Mouse (Mus musculus) megakaryocyte-erythroid progenitor cell, adult 5-6 weeks (primary cell): ENCODE measurements around the gene Map3k11. TPM values are rescaled to one million over a fixed set of nuclear protein-coding genes. Genes with fewer than 3 reads are reported as not detected.

Experiments
- ATAC-seq: replicated peaks from 2 replicates; pipeline ENCODE4 v1.8.0; 2016; ENCODE audit warnings: mild to moderate bottlenecking, inconsistent platforms; ENCODE audit not compliant: severe bottlenecking, poor library complexity, low FRiP score, low TSS enrichment
- total RNA-seq, 2 experiments: library from RNA; stranded (forward) in 1 of 2; stranded (reverse) in 1 of 2; fragments of 200-1000, 215-1000 nt in 1 of 2; fragments of >200 nt in 1 of 2; fragmentation: Nextera tagmentation in 1 of 2; gene quantifications; 2 replicates each; pipeline ENCODE4 v1.2.3; 2014 to 2017

The Map3k11 gene
- total RNA-seq, 2 experiments from 2014 or later: 10.9 to 17.8 TPM

DNA sequence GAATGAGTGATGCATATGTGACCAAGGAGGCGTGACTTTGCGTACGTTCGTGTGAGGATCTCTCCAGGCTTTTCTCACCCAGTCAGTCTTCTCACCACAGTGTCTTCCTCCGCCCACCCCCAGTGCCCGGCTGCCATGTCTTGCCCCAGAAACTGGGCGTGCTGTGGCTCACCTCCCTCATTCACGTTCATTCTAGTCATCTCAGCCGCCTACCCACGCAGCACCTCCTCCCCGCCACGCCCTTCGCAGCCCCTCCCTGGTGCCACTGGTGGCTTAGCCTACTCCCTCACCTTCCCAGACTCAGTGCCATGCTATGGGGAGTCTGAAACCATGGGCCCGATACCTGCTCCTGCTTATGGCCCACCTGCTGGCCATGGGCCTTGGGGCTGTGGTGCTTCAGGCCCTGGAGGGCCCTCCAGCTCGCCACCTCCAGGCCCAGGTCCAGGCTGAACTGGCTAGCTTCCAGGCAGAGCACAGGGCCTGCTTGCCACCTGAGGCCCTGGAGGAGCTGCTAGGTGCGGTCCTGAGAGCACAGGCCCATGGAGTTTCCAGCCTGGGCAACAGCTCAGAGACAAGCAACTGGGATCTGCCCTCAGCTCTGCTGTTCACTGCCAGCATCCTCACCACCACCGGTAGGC is 15.7 kb downstream of the Map3k11 start, which contains the start of gene Kcnk7:
TSS of gene Kcnk7 (plus strand) at position 205 of the 638 bp plus-strand sequence.
- peak; percentile 54 for ATAC-seq

DNA sequence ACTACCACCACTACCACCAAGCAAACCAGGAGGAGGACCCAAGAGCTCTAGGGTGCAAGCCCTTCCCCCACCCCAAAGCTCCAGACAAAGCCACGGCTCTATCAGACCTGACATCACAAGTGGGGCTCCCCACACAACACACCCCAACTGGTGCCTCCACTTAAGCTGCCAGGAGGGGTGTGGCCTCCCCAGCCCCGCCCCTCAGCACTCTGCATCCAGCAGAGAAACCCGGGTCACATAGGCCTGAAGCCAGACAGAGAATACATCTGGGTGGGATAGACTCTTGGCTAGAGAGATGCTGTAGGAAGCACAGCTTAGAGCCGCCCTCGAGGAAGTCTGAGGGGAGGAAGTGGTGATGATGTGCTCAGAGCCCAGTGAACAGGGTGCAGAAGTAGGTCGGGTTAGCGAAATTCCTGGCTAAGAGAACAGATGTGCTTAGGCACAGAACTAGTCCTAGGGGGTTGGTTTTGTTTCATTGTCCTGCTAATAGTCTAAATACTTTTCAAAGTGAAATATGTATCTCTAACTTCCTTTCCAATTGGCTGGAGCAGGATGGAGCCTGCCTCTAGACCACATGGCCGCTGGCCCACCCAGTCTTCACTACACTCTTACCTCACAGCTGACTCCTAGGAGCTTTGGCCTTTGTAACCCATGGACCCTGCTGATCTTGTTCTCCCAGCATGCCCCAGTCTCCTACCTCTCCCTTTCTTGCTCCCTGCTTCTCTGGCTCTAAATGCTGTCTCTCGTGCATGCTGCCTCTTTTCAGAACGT is 16.4 kb downstream of the Map3k11 start:
- peak; percentile 79 for ATAC-seq

DNA sequence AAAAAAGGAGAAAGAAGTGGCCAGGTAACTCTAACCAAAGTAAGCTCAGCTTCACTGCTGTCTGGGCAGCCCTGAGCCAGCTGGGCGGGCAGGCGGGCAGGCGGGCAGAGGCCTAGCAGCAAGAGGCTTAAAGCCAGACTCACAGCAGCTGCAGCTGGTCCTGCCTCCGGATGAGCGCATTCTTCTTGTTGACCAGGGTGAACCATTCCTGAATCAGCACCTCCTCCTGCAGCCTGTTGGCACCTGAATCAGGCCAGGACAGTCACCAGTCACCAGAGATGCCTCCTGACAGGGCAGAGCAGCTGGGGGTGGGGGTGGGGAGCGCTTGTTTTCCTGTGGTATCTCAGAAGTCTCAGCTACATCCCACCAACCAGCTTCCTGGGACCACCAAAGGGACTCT is 21.5 kb downstream of the Map3k11 start:
- ATAC-seq: no peak

DNA sequence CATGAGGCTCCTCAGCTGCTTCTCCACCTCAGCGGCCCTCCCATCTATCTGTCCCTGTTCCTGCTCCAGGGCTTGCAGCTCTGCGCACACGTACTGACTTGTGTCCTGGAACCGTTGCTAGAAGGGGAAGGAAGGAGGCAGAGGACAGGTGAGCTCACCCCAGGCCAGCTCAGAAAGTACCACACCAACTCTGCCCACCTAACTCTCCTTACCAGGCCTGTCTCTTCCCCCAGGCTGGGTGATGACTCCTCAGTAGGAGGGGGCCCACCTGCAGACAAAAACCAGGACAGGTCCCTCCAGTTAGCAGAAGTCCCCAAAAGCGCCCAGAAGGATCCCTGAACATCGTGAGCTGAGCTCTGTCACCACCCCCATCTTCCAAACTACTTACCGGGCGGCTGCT is 22.0 kb downstream of the Map3k11 start:
- no peak for ATAC-seq

DNA sequence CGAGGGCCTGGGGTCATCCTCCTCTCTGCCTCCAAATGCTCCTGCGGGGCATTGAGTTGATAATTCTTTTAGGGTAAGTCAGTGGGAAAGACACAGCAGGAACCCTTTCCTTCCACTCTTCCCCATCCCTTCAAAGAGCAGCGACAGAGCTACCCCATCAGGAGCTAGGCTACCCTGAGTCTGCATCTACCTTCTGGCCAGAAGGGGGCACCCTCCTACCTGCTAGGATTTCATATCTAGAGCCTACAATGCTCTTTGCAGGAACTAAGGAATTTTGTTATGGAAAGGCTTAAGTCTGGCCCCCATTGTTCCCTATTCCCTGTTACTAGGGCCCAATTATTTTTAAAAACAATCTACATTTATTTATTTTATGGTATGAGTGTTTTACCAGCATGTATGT is 22.7 kb downstream of the Map3k11 start:
- no peak for ATAC-seq

DNA sequence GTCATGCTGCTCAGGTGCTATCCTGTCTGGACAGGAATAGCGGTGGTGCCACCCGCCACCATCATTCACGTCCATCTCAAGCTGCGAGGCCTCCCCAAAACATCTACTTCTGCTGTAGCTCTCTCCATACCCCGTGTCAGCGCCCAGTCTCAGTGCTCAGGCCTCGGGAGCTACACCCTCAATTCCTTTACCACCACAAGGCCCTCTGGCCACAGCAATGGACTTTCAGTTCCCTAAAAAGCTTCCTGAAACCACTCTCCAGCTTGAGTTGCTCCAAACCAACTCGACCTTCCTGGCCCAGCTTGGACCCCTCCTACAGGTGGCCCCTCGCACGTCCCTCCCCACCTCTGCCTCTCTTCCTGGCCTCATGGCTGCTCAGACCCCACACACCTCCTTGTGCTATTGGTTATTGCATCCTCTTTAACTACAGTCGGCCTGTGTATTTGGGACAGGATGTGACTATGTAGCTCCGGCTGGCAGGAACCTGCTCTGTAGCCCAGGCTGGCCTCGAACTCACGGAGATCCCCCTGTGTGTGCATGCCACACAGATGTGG is 23.4 kb downstream of the Map3k11 start:
- ATAC-seq: no peak

DNA sequence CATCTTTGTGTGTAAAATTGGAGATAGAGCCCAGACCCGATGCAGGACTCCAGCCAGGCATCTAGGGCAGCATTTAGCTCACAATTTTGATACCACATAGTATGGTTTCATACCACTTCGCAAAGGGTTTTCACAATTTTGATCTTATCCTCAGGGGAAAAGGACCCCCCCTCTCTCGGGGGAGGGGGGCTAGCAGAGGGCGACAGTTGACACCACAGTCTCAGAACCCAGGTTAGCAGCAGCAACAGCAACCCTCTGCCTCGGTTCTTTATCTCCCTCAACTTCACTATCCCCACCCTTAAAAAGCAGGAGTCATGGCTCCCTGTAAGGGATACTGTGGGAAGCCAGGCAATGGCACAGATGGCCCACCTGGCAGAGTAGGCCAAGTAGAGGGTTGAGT is 24.7 kb downstream of the Map3k11 start:
- ATAC-seq: no peak

DNA sequence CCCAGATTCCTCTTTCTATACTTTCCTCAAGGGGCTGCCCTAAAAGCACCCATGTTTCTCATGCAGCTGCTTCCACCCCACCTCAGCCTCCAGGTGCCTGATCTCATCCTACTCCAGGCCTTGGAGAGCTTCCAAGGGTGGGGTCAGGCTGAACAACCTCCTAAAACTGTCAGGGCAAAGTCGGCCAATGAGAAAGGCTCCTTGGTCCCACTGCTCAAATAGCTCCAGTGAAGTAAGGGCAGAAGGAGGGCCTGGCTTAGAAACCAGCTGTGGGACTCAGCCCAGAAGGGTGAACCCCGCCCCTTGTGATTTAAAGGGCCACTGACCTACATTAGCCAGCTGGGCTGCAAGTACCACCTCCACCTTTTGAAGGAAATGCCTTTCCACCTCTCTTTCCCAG is 25.2 kb downstream of the Map3k11 start:
- peak; percentile 81 for ATAC-seq

DNA sequence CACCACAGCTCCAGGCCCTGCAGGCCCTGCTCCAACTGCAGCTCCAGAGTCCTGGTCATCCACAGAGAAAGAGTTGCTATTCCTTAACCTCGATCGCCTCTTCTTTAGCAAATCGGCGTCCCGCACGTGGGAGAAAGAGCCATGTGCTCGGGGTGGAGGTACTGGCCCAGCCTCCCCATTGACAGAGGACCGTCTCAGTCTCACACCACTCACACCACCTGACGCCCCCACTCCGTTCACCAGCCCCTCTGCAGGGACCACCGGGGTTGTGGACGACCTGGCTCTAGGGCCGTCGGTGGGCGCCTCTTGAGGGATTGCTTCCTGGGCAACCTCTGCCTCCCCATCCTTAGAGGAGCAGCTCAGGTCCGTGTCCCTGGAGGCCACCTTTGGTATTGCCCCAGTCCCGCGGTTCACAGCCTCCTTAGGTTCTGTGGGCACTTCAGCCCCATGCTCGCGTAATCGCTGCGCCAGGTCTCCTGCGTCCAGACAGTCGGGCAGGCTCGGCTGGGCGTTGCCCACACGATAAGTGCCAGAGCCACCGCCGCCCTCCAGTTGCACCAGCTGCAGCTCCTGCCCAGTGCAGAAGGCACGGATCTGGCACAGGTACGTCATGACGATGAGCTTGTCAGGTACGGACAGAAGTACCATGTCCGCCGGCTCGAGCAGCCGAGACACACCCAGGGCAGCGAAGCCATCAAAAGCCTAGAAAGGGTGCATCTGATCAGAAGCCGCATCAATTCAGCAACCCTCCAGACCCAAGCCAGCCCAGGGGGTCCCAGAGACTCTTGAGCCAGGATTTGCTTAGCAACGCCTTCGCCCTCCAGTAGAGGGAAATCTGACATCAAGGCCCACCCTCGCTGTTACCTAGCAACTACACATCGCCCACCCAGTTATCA is 27.5 kb downstream of the Map3k11 start:
- peak; percentile 66 for ATAC-seq

DNA sequence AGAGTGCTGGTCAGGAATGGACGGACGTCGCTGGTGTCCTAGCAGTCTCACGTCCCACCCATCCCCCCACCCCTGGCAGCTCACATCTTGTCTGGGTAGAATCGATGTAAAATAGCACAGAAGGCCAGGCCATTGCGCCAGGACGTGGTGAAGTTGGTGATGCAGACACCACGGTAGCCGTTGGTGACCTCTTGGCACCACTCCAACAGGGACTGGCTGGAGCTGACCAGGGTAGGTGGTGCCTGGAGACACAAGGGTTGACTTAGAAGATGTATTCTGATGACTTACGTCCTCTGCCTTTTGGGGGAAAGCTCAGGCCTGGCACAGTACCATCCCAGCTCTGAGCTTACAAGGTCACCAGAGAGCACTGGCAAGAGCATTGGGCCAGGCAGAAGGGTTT is 28.4 kb downstream of the Map3k11 start:
- ATAC-seq: no peak

DNA sequence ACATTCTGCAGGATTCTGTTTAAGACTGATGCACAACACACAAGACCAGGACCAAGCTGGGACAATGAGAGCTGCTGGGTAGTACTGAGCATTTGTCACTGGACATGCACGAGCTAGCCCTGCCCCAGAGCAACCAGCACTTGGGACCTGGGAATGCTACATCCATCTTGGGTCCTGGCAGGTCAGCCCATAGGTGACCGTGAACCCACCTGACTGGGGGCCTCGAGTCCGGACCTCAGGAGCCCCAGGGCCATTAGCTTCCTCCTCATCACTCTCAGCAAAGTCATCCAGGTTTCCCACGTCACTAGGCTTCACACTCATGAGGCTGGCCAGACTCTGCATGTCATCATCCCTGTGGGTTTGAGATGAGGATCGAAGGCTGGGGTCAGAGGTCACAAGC is 32.7 kb downstream of the Map3k11 start:
- no peak for ATAC-seq

DNA sequence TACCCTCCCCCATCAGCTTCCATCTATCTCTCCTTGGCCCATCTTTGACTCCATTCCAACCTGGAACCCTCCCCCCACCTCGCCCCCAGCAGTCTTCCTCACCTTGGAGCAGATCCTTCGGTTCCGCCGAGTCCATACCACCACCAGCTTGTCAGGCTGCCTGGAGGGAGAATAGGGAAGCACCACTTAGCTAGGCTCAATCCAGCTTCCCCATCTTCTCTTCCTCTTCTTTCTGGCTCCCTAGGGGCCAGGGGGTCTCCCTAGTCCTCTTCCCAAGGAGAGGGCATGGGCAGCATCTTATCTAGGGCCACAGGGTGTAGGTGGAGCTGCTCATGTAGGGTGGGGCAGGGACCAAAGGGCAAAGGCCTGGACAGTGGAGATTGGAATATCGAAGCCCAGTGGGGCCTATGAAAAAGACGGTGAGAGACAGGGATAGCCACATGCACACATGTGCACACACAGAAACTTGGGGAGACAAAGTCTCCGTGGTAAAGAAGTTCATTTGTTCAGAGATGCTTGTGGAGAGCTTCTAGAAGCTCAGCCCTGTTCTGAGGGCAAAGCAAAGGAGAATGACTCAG is 34.4 kb downstream of the Map3k11 start:
- no peak for ATAC-seq

DNA sequence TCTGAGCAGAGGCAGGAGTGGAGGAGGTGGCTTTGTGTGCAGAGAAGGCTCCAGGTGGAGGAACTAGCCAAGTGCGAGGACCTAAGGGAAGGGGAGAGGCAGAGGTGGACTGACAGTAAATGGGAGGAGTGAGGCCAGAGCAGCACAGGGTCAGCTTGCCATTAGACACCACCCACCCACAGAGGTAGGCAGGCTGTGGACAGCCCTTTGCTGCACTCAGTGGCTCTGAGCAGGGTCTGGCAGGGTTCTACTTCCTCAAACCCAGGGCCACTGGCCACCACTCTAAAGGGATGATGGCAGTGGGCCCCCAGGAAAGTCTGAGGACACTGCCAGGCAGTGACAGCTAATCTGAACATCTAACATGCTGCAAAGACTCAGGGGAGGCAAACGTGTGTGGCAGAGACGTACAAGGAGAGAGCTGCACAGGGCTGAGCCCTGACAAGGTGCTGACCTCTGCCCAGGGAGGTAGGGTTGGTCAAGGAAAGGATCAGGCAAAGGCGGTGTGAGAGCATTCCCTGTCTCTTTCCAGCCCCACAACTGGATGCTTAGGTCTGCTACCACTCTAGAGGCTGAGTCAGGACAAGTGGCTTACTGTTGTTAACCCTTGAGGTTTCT is 35.5 kb downstream of the Map3k11 start:
- no peak for ATAC-seq

DNA sequence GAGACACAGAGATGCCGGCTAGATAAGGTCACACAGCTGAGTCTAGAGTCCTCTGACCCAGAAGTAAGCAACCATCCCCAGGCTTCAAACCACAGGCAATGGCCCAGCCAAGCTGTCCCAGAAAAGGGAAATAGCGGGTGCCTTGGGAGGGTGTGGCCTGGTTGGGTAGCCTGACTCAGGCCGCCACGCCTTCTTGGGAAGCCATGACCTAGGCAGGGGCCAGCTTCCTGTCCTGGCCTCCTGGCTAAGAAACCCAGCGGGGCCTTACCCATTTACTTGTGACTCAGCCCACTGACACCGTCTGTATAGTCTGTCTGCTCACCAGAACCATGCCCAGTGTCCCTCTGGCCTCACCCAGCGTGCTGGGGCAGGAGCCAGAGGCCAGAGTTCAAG is 36.0 kb downstream of the Map3k11 start:
- peak; percentile 19 for ATAC-seq

DNA sequence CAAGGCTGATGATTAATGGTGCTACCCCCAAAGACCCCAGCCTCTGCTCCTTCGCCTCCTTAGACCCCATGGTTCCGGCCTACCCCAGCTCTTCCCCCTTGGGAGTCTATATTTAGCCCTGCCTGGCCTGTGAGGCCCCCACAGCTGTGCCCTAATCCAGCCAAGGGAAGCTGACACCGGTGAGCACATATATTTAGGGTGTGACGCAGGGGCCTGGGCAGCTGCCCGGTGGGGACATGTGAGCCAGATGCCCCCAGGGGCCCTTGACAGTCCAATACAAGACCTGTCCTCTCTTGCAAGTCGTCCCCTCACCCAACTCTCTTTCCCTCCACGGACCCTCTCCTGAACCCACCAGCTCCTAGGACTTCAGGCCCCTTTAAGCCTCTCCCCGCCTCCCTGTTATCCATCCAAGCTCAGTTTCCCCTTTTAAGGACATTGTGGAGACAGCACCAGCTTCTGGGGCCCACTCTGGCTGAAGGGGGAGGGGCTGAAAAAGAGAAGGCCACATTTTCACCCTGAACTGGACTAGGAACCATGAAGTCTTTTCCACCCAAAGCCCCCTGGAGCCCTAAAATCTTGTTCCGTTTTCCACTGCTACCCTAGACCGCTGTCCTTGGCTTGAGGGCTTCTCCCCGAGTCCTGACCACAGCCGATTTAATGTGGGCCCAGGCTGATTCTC is 36.6 kb downstream of the Map3k11 start:
- ATAC-seq: no peak

DNA sequence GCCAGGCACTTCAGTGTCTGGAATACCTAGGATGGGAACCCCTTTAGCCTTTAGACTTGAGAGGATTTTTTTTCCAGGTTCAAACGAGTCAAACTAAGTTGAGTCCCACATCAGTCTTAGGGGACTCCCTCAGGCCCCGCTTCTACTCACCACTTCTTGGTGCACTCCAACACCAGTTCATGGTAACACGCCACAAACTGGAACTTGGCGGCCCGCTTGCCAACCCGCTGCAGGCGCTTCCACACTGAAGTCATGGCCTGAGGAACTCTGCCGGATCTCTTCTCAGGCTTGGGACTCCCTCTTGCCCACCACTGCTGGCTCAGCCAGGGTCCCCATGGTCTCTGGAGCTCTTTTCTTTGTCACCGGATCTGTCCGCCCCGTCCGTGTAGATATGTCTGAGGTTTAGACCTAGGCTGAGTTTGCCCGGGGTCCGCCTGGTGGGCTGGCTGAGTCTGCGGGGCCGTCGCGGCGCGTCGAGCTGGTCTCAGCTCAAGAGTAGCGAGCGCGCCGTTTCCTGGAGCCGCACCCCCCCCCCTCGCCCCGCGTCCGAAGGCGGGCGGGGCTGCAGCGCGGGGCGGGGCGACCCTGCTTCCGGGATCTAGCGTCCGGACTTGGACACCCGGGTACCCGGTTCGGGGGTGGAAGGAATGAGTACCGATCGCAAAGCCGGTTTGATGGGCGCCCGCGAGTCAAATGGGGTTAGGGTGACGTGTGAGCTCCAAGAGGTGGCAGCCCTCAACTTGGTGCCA is 37.4 kb downstream of the Map3k11 start, which contains the start of gene Ehbp1l1:
TSS of gene Ehbp1l1 (minus strand) at position 551 of the 749 bp plus-strand sequence.
- peak; percentile 8; the same call in 1 of the 2 replicates for ATAC-seq

DNA sequence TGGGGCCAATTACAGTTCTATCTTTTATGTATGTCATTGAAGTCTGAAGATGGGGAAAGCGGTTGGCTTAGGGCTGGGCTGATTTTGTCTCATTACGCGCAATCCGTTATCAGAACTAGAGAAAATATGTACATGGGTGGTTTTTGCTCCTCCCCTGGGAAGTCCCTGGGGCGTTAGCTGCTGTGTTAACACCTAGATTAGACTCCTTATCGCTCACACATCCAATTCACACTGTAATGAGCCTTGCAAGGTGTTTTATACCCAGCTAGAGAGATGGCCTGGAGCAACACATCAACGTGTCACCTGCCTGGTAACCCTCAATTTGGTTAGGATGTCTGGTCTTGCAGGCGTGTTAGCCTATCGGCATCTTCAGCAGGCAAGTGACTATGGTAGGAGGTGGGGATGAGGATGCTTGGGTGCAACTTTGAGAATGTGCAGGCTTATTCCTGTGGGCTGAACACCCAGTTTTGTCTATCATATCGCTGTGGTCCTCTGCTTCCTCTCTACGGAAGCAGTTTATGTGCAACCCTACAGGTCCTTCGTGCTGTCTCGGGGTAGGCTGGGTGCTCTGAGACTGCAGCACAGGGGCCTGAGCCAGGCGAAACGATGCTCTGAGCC is 38.5 kb downstream of the Map3k11 start:
- peak; percentile 49 for ATAC-seq
